Mouse (Mus musculus) forebrain, embryonic 13.5 days (tissue): ENCODE data around the gene Rprml. TPM values are rescaled to one million over a fixed set of nuclear protein-coding genes. Genes with fewer than 3 reads are reported as not detected.

ENCODE experiments used
- ATAC-seq: fragments of 200-750 bp; cut with Nextera tagmentation; 2 replicates; pipeline ENCODE4 v1.8.0; 2017
- H3K27ac ChIP-seq: fragments of 300-500 bp; sonication (generic); 2 replicates; pipeline ENCODE4 v1.5.1; 2015; ENCODE audit warnings: inconsistent platforms, mild to moderate bottlenecking, moderate library complexity
- H3K27me3 ChIP-seq: fragments of 300-500 bp; sonication (generic); 2 replicates; pipeline ENCODE4 v1.6.1; 2015; ENCODE audit warnings: mild to moderate bottlenecking, inconsistent platforms
- H3K36me3 ChIP-seq: fragments of 300-500 bp; sonication (generic); 2 replicates; pipeline ENCODE4 v1.6.1; 2015; ENCODE audit warnings: mild to moderate bottlenecking, inconsistent platforms; ENCODE audit not compliant: poor library complexity, severe bottlenecking
- H3K4me1 ChIP-seq: fragments of 300-500 bp; sonication (generic); 2 replicates; pipeline ENCODE4 v1.6.1; 2015; ENCODE audit warnings: inconsistent platforms
- H3K4me2 ChIP-seq: fragments of 300-500 bp; sonication (generic); 2 replicates; pipeline ENCODE4 v1.6.1; 2015; ENCODE audit warnings: inconsistent platforms, mild to moderate bottlenecking, moderate library complexity
- H3K4me3 ChIP-seq: fragments of 300-500 bp; sonication (generic); 2 replicates; pipeline ENCODE4 v1.5.1; 2015; ENCODE audit warnings: mild to moderate bottlenecking, inconsistent platforms
- H3K9ac ChIP-seq: fragments of 300-500 bp; sonication (generic); 2 replicates; pipeline ENCODE4 v1.6.1; 2015; ENCODE audit warnings: mild to moderate bottlenecking, inconsistent platforms
- H3K9me3 ChIP-seq: fragments of 300-500 bp; sonication (generic); replicated peaks from 2 replicates; pipeline ENCODE4 v1.6.1; 2016; ENCODE audit warnings: inconsistent platforms
- WGBS: fragments of 180-500 bp; shearing (Covaris S2); methylation state at CpG from one replicate; pipeline ENCODE4 v1.1.7; 2015; 5-methylcytosine and 5-hydroxymethylcytosine counted together
- polyA plus RNA-seq: library from polyadenylated mRNA; unstranded; fragments of >200 nt; fragmentation: Nextera tagmentation; extraction: Ambion mirVana; gene quantifications from 2 replicates; pipeline ENCODE4 v1.2.1, GENCODE M21; 2015

The Rprml gene
- polyA plus RNA-seq, 1 experiment from 2014 or later, result 1.6 TPM

DNA sequence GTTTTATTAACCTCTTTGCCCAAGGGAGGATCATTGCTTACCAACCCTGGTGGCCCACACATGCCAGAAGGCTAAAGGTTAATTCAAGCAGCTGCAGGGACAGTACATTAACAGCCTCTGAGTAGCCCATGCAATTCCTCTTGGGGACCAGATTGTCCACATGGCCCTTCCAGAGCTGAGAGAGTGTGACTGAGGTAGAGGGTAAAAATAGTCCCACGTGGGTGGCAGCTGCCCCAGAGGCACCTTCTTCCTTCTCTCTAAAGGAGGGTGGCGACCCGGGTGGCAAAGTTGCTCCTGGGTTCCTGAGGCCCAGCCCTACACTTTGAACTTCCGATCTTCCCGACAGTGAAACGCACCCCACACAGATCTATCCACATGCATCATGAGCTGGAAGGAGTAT, 3.1 kb upstream of the Rprml start:
- Histone ChIP-seq H3K4me1 (peaks cover 14% of the 10 kb centered on the region), H3K4me3 (no peak overlapping the region), H3K9me3 (no peaks in the 10 kb centered on the region), H3K36me3 (no peaks in the 10 kb centered on the region), H3K27ac (no peak overlapping the region), H3K27me3 (peaks cover 69% of the 10 kb centered on the region), H3K9ac (no peak overlapping the region), H3K4me2 (no peak overlapping the region)
- WGBS, result 91% methylated on average over 6 of the region's 6 CpGs
- ATAC-seq, result no peak

DNA sequence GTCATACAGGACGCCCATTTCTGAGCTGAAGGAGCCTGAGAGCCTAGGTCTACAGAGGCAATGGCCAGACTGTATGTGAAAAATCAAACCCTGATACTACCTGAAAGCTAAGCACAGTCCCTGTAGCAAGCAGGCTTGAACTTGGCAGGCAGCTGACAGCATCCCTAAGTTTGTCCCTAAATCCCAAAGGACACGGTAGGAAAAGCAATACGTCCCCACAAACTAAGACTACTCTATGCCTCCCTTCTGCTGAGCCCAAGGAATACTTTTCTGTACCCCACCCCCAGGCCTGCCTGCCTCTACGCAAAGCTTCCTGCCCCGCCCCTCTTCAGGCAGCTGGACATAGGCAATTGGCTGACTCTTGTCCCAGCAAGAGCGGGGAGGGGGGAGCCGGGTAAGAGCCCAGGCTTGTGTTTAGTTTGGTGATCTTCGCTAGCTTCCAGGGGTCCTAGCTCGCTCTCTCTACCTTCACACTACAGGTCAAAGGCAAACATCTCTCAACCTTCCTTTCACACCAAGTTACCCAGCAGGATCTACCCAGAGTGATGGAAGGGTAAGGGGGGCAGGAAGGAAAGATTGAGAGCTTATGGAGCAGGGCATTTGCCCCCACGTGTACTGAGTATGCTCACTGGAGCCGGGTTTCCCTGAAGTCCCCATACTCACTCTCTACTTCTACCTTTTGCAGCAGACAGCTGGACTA, 1.3 kb upstream of the Rprml start:
- no peak overlapping the region for H3K9ac ChIP-seq
- ATAC-seq, result no peak
- no peaks in the 10 kb centered on the region for H3K36me3 ChIP-seq
- H3K4me2 ChIP-seq, result no peak overlapping the region
- H3K4me1 ChIP-seq, result peaks cover 14% of the 10 kb centered on the region
- H3K9me3 ChIP-seq, result no peaks in the 10 kb centered on the region
- WGBS, result 9% methylated on average over 11 of the region's 11 CpGs
- H3K27ac ChIP-seq, result no peak overlapping the region
- H3K27me3 ChIP-seq, result peaks cover 77% of the 10 kb centered on the region
- no peak overlapping the region for H3K4me3 ChIP-seq

DNA sequence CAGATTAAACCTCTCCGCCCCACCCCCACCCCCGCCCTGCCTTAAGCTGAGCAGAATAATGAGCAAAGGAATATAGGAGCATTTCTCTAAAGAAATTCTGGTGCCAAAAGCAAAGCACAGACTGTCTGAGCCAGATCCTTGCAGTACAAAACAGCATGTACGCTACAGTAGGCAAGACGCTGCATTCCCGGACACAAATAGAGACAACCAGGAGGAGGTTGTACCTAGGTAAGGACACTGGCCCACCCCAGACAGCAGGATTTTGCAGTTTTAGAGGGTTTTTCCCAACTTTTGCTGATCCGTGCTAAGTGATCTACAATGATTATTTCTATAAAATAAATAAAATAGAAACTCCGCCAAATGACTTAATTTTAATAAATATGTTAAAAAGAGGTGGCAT, 714 bp upstream of the Rprml start:
- 22% methylated on average over 7 of the region's 7 CpGs for WGBS
- no peak overlapping the region for H3K9ac ChIP-seq
- no peak for ATAC-seq

DNA sequence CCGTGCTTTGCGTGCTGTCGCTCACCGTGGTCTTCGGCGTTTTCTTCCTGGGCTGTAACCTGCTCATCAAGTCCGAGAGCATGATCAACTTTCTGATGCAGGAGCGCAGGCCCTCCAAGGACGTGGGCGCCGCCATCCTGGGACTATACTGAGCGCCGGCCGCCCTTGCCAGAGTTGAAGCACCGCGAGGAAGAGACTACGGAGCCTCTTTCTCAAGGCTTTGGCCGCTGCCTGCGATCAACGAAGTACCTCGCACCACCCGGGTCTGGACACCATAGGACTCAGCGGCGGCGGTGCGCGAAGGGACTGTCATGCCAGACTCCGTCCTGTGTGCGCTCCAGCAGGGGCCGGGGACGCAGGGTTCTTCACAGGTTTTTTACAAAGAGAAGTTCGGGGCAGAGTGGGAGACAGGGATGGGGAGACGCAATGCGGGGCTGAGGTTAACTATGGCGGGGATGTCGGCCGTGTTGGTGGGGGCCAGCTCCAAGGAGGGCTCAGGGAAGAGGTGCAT, 668 bp downstream of the Rprml start:
- peak overlapping the region; percentile 38 for H3K4me3 ChIP-seq
- no peak overlapping the region for H3K9ac ChIP-seq
- ATAC-seq, result no peak
- no peak overlapping the region for H3K27ac ChIP-seq
- no peaks in the 10 kb centered on the region for H3K36me3 ChIP-seq
- 1% methylated on average over 37 of the region's 37 CpGs for WGBS
- peak overlapping the region; percentile 62 for H3K4me2 ChIP-seq
- peaks cover 96% of the 10 kb centered on the region for H3K27me3 ChIP-seq
- H3K9me3 ChIP-seq, result no peaks in the 10 kb centered on the region
- peaks cover 14% of the 10 kb centered on the region for H3K4me1 ChIP-seq

More for the DNA sequence above, 714 bp upstream of the Rprml start:
- Histone ChIP-seq H3K36me3 (no peaks in the 10 kb centered on the region), H3K27me3 (peaks cover 83% of the 10 kb centered on the region), H3K9me3 (no peaks in the 10 kb centered on the region), H3K4me1 (peaks cover 14% of the 10 kb centered on the region), H3K27ac (no peak overlapping the region), H3K4me3 (no peak overlapping the region), H3K4me2 (no peak overlapping the region)

DNA sequence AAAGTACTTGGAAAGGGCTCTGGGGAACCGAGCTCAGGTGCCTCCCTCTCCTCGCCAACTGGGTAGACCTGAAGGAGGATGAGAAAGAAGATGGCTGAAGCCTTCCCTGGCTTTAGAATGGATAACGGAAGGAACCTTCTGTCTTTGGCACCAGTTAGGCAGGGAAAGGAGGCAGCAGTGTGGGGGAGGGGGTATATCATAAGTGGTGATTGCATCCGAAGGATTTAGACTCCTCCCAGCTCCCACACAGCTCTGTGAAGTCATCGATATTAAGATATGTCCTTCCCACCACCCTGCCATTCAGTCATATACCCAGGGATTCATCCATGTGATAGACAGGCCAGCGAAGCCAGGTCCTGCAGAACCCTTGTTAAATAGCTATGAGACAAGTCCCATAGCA, 2.1 kb downstream of the Rprml start:
- H3K36me3 ChIP-seq, result no peaks in the 10 kb centered on the region

DNA sequence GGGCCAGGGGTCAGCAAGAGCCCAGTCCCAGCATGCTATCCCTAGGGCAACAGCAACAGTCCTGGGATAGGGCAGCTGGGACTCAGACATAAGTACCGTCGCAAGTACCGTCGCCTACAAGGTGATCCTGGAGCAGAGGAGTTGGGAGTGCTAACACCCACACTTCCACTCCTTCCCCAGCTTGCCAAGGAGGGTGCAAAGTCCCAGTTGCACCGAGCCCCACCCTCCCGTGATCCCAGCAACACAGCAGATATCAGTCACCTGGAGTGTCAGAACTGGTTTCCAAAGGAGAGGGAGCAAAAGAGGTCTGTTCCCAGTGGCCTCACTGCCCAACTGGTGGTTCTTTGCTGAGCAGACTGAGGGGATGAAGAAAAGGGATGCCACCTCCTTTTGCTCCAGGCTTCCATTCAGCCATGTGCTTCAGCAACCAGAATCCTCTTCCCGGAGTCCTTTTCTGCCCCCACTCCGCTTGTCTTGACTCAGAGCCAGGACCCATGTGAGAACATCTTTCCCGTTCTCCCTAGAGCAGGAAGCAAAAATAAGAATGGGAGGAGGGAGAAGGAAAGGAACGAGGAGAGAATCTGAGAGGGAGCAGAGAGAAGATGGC, 4.1 kb downstream of the Rprml start:
- Histone ChIP-seq H3K27ac (no peak overlapping the region), H3K4me2 (no peak overlapping the region), H3K9ac (no peak overlapping the region), H3K9me3 (no peaks in the 10 kb centered on the region), H3K4me3 (no peak overlapping the region), H3K36me3 (no peaks in the 10 kb centered on the region), H3K4me1 (peaks cover 11% of the 10 kb centered on the region), H3K27me3 (peaks cover 92% of the 10 kb centered on the region)
- WGBS, result 75% methylated on average over 10 of the region's 10 CpGs
- ATAC-seq, result no peak

More for the DNA sequence above, 2.1 kb downstream of the Rprml start:
- no peaks in the 10 kb centered on the region for H3K9me3 ChIP-seq
- peaks cover 14% of the 10 kb centered on the region for H3K4me1 ChIP-seq
- no peak overlapping the region for H3K27ac ChIP-seq
- 81% methylated on average over 6 of the region's 6 CpGs for WGBS
- no peak for ATAC-seq
- H3K27me3 ChIP-seq, result peaks cover 96% of the 10 kb centered on the region
- no peak overlapping the region for H3K4me3 ChIP-seq
- H3K9ac ChIP-seq, result no peak overlapping the region
- no peak overlapping the region for H3K4me2 ChIP-seq

DNA sequence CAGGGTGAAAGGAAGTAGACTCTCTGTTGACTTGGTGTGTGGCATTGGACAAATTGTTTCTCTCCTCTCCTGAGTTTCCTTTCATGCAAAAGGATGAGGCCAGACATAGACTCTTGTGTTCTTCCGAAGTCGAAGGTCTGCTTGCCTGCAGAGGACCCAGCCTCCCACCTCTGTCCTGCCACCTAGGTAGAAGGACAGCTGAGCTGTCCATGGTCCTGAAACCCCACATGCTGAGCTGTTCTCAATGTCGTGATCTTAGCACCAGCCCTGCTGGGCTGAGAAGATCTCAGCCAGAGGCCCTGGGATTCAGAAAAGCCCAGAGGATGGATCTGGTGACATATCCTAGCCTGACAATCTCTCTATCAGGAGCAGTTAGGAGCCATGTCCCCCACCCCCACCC, 7.2 kb downstream of the Rprml start:
- no peak overlapping the region for H3K27ac ChIP-seq
- WGBS, result 6% methylated on average over 3 of the region's 3 CpGs
- no peaks in the 10 kb centered on the region for H3K4me1 ChIP-seq
- no peak overlapping the region for H3K9ac ChIP-seq
- no peak for ATAC-seq
- no peaks in the 10 kb centered on the region for H3K9me3 ChIP-seq
- H3K27me3 ChIP-seq, result peaks cover 69% of the 10 kb centered on the region
- no peak overlapping the region for H3K4me3 ChIP-seq
- no peak overlapping the region for H3K4me2 ChIP-seq
- no peaks in the 10 kb centered on the region for H3K36me3 ChIP-seq

DNA sequence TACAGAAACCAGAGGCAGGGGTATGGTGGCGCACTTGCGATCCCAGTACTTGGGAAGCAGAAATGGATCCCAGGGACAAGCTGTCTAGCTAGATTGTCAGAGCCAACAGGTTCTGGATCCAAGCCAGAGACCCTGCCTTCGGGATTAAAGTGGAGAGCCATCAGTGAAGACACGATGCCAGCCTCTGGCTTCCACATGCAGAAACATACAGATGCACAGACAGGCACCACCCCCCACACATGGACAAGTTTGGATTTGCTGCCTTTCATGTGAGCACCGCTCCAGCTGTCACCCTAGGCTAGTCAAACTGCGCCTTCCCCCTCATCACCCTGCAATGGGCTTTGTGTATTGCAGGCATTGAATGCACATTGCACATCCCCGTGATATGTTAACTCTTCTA, 8.8 kb downstream of the Rprml start:
- no peaks in the 10 kb centered on the region for H3K9me3 ChIP-seq
- no peak overlapping the region for H3K9ac ChIP-seq
- no peak overlapping the region for H3K4me2 ChIP-seq
- 70% methylated on average over 7 of the region's 7 CpGs for WGBS
- H3K4me1 ChIP-seq, result no peaks in the 10 kb centered on the region
- H3K36me3 ChIP-seq, result no peaks in the 10 kb centered on the region
- no peak overlapping the region for H3K27ac ChIP-seq
- H3K27me3 ChIP-seq, result peaks cover 57% of the 10 kb centered on the region
- no peak for ATAC-seq
- no peak overlapping the region for H3K4me3 ChIP-seq

DNA sequence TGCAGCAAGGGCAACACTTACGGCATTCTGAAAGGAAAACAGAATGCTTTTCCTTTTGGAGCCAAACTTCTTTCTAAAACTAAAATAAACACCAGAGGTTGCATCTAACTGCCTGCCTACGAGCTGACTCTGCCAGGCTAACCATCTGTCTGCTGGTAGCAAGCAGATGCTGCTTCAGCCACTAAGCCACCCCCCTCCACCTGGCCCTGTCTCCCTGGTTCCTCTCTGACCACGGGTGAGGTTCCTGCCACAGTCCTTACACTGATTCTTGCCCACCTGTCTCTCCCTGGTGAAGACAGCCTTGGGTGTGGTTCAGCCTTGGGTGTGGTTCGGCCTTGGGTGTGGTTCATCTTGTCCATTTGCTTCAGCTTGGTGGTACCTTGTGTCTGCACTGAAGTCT, 12.5 kb downstream of the Rprml start:
- WGBS, result 65% methylated on average over 4 of the region's 4 CpGs

DNA sequence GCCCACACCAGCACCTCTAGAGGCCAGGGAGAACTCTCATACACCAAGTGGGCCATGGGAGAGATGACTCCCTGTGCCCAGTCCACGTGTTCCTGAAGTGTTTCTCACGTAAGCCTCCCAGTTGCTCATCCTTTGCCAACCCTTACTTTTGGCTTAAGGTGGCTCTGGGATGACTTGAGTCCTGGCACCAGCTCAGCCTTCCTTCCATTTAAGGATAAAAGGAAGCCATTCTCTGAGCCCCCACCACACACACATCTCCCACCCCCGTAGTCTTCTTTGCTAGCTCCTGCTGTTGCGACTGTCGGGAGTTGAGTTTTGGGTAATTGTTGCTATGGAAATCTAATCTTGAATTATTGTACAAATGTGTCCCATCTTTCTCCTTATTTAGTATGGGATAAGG, 13.2 kb downstream of the Rprml start:
- Histone ChIP-seq H3K4me2 (no peak overlapping the region), H3K27me3 (peaks cover 30% of the 10 kb centered on the region), H3K36me3 (no peaks in the 10 kb centered on the region), H3K27ac (no peak overlapping the region), H3K4me1 (peaks cover 26% of the 10 kb centered on the region), H3K9me3 (no peaks in the 10 kb centered on the region), H3K4me3 (no peak overlapping the region), H3K9ac (no peak overlapping the region)
- no peak for ATAC-seq
- WGBS, result 87% methylated on average over 5 of the region's 5 CpGs

More for the DNA sequence above, 12.5 kb downstream of the Rprml start:
- H3K27me3 ChIP-seq, result peaks cover 37% of the 10 kb centered on the region
- H3K36me3 ChIP-seq, result no peaks in the 10 kb centered on the region
- H3K4me1 ChIP-seq, result peaks cover 19% of the 10 kb centered on the region
- no peak overlapping the region for H3K9ac ChIP-seq
- no peak; the same call in 1 of the 2 replicates for ATAC-seq
- no peaks in the 10 kb centered on the region for H3K9me3 ChIP-seq
- no peak overlapping the region for H3K4me3 ChIP-seq
- no peak overlapping the region for H3K4me2 ChIP-seq
- no peak overlapping the region for H3K27ac ChIP-seq

DNA sequence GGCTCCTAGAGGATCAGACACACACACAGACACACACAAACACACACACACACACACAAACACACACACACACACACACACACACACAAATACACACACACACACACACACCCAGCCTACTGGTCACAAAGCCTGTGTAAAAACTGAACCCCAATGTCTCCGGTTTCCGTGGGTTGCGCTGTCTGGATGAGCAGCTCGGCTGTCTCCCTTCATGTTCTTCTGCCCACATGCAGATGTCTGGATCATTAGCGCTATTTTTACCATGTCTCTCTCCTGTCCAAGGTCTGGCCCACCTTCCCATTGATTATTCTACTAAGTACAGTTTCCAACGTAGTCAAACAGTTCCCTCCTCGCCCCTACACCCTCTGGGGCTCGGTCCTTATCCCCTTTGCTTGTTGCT, 13.7 kb downstream of the Rprml start:
- no peak for ATAC-seq
- Histone ChIP-seq H3K36me3 (no peaks in the 10 kb centered on the region), H3K9ac (no peak overlapping the region), H3K4me3 (no peak overlapping the region), H3K27ac (no peak overlapping the region), H3K4me1 (peaks cover 27% of the 10 kb centered on the region), H3K4me2 (no peak overlapping the region), H3K9me3 (no peaks in the 10 kb centered on the region), H3K27me3 (peaks cover 28% of the 10 kb centered on the region)
- WGBS, result 91% methylated on average over 8 of the region's 8 CpGs

DNA sequence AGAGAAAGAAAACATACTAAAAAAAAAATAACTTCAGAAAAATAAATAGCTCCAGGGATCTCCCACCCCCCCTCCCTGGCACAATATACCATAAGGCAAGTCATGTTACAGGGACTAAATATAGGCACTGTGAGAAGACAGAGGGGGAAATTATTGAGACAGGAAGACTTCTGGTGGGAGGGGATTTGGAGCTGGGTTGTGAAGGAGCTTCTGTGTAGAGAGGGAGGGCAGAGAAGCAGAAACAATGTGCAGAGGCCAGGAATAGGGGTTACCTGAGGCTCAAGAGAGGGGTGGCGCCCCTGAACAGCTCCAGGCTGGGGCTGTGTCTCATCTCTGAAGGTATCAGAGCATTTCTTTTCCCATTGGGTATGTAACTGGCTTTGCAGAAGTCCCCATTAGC, 16.3 kb downstream of the Rprml start:
- Histone ChIP-seq H3K27ac (peak overlapping the region; percentile 61), H3K4me1 (peaks cover 27% of the 10 kb centered on the region), H3K4me3 (no peak overlapping the region), H3K4me2 (peak overlapping the region; percentile 18), H3K27me3 (peaks cover 17% of the 10 kb centered on the region), H3K9ac (no peak overlapping the region), H3K9me3 (no peaks in the 10 kb centered on the region), H3K36me3 (no peaks in the 10 kb centered on the region)
- WGBS, result 41% methylated on average over 1 of the region's 1 CpGs
- ATAC-seq, result peak; percentile 41; the same call in 1 of the 2 replicates
